Mouse (Mus musculus): ENCODE measurements at regions not wholly inside any gene's neighbourhood (a gene's known extent, or its start where the extent isn't known, plus 50 kb on each side); places are given as distances from the start of the nearest gene placed in this dataset.

DNA sequence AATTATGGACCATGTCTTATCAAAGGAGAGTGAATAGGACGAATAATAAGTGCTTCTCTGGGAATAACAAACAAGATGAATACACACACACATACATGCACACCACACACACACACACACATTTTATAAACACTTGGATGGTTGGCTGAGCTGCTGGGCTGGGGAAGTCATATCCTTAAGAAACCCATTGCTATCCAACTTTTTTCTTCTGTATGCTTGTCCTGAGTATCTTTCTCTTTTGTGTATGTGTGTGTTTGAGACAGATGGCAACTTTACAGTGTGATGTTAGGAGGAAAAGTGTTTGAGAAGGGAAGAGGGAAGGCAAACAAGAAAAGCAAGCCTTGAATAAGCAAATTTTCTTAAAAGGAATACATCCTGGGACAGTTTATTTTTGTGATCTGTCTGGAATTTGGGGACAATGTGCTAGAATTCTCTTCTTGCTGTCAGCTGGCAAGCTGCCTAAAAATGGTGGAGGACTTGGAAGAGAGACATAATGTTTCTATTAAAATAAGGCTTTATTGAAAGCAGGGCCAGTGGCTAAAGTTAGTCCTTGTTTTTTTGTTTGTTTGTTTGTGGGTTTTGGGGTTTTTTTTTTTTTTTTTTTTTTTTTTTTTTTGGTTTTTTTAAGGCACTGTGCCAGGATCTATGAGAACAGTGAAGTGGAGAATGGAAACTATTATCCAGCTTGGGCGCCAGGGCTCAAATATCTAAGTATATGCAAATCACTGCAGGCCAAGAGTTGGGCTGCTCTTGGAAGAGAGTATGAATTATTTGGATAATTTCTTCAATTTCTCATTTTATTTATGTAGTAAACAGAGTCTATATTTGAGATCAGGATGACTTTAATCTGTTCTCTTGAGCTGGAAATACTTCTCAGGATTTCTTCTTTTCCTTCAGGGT lies 766.2 kb downstream of the Bcl11a start:
- DNase-seq = no peak

DNA sequence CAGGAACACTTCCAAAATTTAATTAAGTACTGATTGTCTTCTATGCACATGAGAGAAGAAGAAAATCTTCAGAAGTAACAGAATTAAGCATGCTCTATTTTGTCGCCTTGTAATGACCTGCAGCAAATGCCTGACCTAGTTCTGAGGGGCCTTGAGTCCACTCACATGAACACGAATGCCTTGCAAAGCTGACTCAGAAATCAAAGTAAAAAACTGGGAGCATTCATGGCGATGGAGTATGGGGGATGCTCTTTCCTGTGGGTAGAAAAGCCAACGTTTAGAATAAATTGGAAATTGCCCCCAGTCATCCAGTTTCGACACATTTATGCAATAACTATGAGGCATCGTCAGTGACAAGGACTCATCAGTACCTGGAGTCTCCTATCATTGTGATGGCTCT lies 779.1 kb downstream of the Bcl11a start:
- DNase-seq = no peak

GRCm38 (mm10) chr11:24864637-24865036 lies 786.8 kb downstream of the Bcl11a start:
- no peak for DNase-seq

GRCm38 (mm10) chr11:24865067-24865796 lies 787.4 kb downstream of the Bcl11a start:
- DNase-seq = no peak

All from right cerebral cortex, postnatal 25 days (tissue).